In the genomic region with DNA sequence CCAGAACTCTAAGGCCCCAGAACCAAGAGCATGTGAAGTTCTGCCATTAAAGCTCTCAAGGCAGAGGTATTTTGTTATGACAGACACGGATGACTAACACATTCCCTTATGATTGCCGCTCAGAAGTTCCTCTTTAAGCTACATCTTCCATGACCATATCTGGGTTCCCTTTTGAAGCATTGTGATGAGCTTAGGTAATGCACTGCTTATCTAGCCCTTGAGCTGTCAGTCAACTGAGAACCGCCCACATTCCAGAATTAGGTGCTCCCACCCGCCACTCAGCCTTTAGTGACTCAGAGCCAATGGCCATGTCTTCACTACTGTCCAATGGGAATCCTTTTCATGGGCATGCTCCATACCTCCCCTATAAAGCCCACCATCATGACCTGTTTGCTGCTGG, we compare ENCODE assay signal across 16 mouse cellular contexts. TPM values are rescaled to one million over a fixed set of nuclear protein-coding genes. Genes with fewer than 3 reads are reported as not detected.
A peak's percentile ranks its signal among the peaks of the same experiment; 100 is the strongest.
DNase-seq lines count a peak whose midpoint lies in the region; ATAC-seq and TF ChIP-seq lines count a peak whose summit lies in the region.
"Had no signal": no experiment of that assay in that cellular context is flagged by ENCODE, and none has a peak within 500 bp of the region (broad histone marks: within the 10 kb centered on the region; RNA-seq: fewer than 3 reads in every experiment).

No protein-coding gene starts in this region.

- 39% methylated on average over 4 of the region's 4 CpGs for WGBS in heart, postnatal 0 days

- no peaks in the 10 kb centered on the region for H3K36me3 ChIP-seq in heart, postnatal 0 days (replicated peaks; ENCODE audit: control insufficient read depth, insufficient read depth, low read length)
- H3K36me3 ChIP-seq: hindbrain, embryonic 12.5 days; limb, embryonic 10.5 days; midbrain, embryonic 15.5 days; neural tube, embryonic 15.5 days; stomach, embryonic 15.5 days had no signal

- peaks cover 7% of the 10 kb centered on the region; the same call in 1 of the 2 replicates for H3K4me1 ChIP-seq in heart, postnatal 0 days (ENCODE audit: control insufficient read depth, insufficient read depth)
- H3K4me1 ChIP-seq: hindbrain, embryonic 12.5 days; limb, embryonic 10.5 days; midbrain, embryonic 15.5 days; stomach, embryonic 15.5 days had no signal

- ATAC-seq in heart, postnatal 0 days (ENCODE audit: insufficient read depth, low read depth): peak; percentile 86
- peak; percentile 10 for ATAC-seq in CD4-positive, CD25-positive, alpha-beta regulatory T cell, adult 4 months
- peak; percentile 90 for ATAC-seq in megakaryocyte progenitor cell, adult 5-6 weeks (replicated peaks; ENCODE audit: poor library complexity)
- ATAC-seq: midbrain, embryonic 15.5 days had no signal

- H3K27ac ChIP-seq in heart, postnatal 0 days (ENCODE audit: low read depth): peak overlapping the region; percentile 70
- H3K27ac ChIP-seq: hindbrain, embryonic 12.5 days; limb, embryonic 10.5 days; midbrain, embryonic 15.5 days; neural tube, embryonic 15.5 days; stomach, embryonic 15.5 days had no signal

- H3K4me2 ChIP-seq in heart, postnatal 0 days (ENCODE audit: low read depth, low read length): no peak overlapping the region
- H3K4me2 ChIP-seq: hindbrain, embryonic 12.5 days; lung, embryonic 14.5 days; midbrain, embryonic 15.5 days; neural tube, embryonic 15.5 days; stomach, embryonic 15.5 days had no signal

- DNase-seq in heart, postnatal 0 days (ENCODE audit: low spot score): peak; percentile 74
- DNase-seq in heart, adult 9 months (ENCODE audit: low spot score in 2 of 2): no peak
- peak; percentile 48 for DNase-seq in NIH3T3 (ENCODE audit: low read depth)
- DNase-seq in right cerebral cortex, postnatal 14 days: no peak
- no peak for DNase-seq in layer of hippocampus, adult 9-10 months (ENCODE audit: low spot score)
- DNase-seq: adrenal gland, adult 8-10 months; kidney, adult 9 months; lung, embryonic 14.5 days; thymus, postnatal 4 days had no signal

- no peak overlapping the region for H3K9ac ChIP-seq in heart, postnatal 0 days (replicated peaks; ENCODE audit: low read depth, low read length)
- H3K9ac ChIP-seq: hindbrain, embryonic 12.5 days; lung, embryonic 14.5 days; midbrain, embryonic 15.5 days; neural tube, embryonic 15.5 days; stomach, embryonic 15.5 days had no signal

- no peaks in the 10 kb centered on the region for H3K27me3 ChIP-seq in heart, postnatal 0 days (ENCODE audit: control insufficient read depth, insufficient read depth, low read length)
- H3K27me3 ChIP-seq: midbrain, embryonic 15.5 days; neural tube, embryonic 15.5 days; stomach, embryonic 15.5 days had no signal

- no peak overlapping the region for H3K4me3 ChIP-seq in heart, postnatal 0 days (ENCODE audit: low read depth, low read length)
- H3K4me3 ChIP-seq: hindbrain, embryonic 12.5 days; limb, embryonic 10.5 days; midbrain, embryonic 15.5 days; neural tube, embryonic 15.5 days; stomach, embryonic 15.5 days had no signal

- TF ChIP-seq EP300 in heart, postnatal 0 days (IDR thresholded peaks at IDR 0.05; ENCODE audit: low read depth): no peak

- no peak for TF ChIP-seq CTCF in heart, postnatal 0 days (IDR thresholded peaks at IDR 0.05; ENCODE audit: low read depth)

- H3K9me3 ChIP-seq in heart, postnatal 0 days (replicated peaks; ENCODE audit: control insufficient read depth, low read length): no peaks in the 10 kb centered on the region
- H3K9me3 ChIP-seq: hindbrain, embryonic 12.5 days; limb, embryonic 10.5 days; midbrain, embryonic 15.5 days; neural tube, embryonic 15.5 days; stomach, embryonic 15.5 days had no signal

RNA-seq across cellular contexts. Expression of a gene that starts 13.7 kb away (rescaled TPM):
- total RNA-seq in heart, postnatal 0 days (2014; rRNA removed; ENCODE audit: low replicate concordance): 43.3 and 54.5 TPM in 2 replicates
- polyA plus RNA-seq in heart, postnatal 0 days (2015; fragmentation: Nextera tagmentation; extraction: Ambion mirVana): 16.5 and 19.2 TPM in 2 replicates
- polyA plus RNA-seq in CD4-positive, CD25-positive, alpha-beta regulatory T cell, adult 4 months (2017; shearing (Covaris generic)): 100 to 1,000 TPM in 1 of 2 experiments, 10 to 100 TPM in 1; 96.5 to 115 TPM
- total RNA-seq in megakaryocyte progenitor cell, adult 5-6 weeks (2015): 83.1 and 106 TPM in 2 replicates
- 30.1 and 39.4 TPM in 2 replicates for total RNA-seq in megakaryocyte progenitor cell, adult 5-6 weeks (2017)

Comparison
In these comparisons a context has a peak if more than half of its experiments do, and no peak if none do; other contexts are left out.
1. DNase-seq: peak in heart, postnatal 0 days (single experiment) and NIH3T3 (single experiment); none in heart, adult 9 months (0 of 2), right cerebral cortex, postnatal 14 days (single experiment) and layer of hippocampus, adult 9-10 months (single experiment).
2. ATAC-seq: peak in every context shown above with its lines; median percentile 90 in megakaryocyte progenitor cell, adult 5-6 weeks; 86 in heart, postnatal 0 days; 10 in CD4-positive, CD25-positive, alpha-beta regulatory T cell, adult 4 months.